Mouse (Mus musculus) liver, postnatal 0 days (tissue): Measurements from ENCODE around the gene Prr15. TPM values are rescaled to one million over a fixed set of nuclear protein-coding genes. Genes with fewer than 3 reads are reported as not detected.

Source experiments
- ATAC-seq: fragments of 200-750 bp; cut with Nextera tagmentation; 2 replicates; pipeline ENCODE4 v1.8.0; 2017; ENCODE audit warnings: mild to moderate bottlenecking, moderate library complexity
- DNase-seq: peaks from one replicate; pipeline ENCODE4 v3.0.0-alpha.2; 2016
- H3K27ac ChIP-seq: fragments of 300-500 bp; sonication (generic); 2 replicates; pipeline ENCODE4 v1.5.1; 2014; ENCODE audit warnings: antibody characterized with exemption, moderate library complexity, mild to moderate bottlenecking, low read depth
- H3K27me3 ChIP-seq: fragments of 300-500 bp; sonication (generic); 2 replicates; pipeline ENCODE4 v1.6.1; 2014; ENCODE audit warnings: low read length, control low read depth, mixed read lengths; ENCODE audit not compliant: insufficient read depth
- H3K36me3 ChIP-seq: fragments of 300-500 bp; sonication (generic); replicated peaks from 2 replicates; pipeline ENCODE4 v1.6.1; 2014; ENCODE audit warnings: mild to moderate bottlenecking, control low read depth, low read length, moderate library complexity, mixed read lengths; ENCODE audit not compliant: insufficient read depth
- H3K4me1 ChIP-seq: fragments of 300-500 bp; sonication (generic); 2 replicates; pipeline ENCODE4 v1.6.1; 2014; ENCODE audit warnings: antibody characterized with exemption, mild to moderate bottlenecking, control low read depth; ENCODE audit not compliant: insufficient read depth
- H3K4me2 ChIP-seq: fragments of 300-500 bp; sonication (generic); 2 replicates; pipeline ENCODE4 v1.6.1; 2014; ENCODE audit warnings: low read depth, mild to moderate bottlenecking, low read length, moderate library complexity, mixed read lengths
- H3K4me3 ChIP-seq: fragments of 300-500 bp; sonication (generic); 2 replicates; pipeline ENCODE4 v1.5.1; 2014; ENCODE audit warnings: low read depth, low read length
- H3K9ac ChIP-seq: fragments of 300-500 bp; sonication (generic); replicated peaks from 2 replicates; pipeline ENCODE4 v1.6.1; 2014; ENCODE audit warnings: mild to moderate bottlenecking, moderate library complexity
- H3K9me3 ChIP-seq: fragments of 300-500 bp; sonication (generic); 2 replicates; pipeline ENCODE4 v1.6.1; 2016; ENCODE audit warnings: mild to moderate bottlenecking, control low read depth, low read length, mixed read lengths
- CTCF ChIP-seq: sonication (generic); IDR thresholded peaks from 2 replicates; pipeline ENCODE4 v1.5.1; 2016; ENCODE audit warnings: antibody characterized with exemption, low read depth
- EP300 ChIP-seq: IDR thresholded peaks from 2 replicates; pipeline ENCODE4 v1.6.1; 2016; ENCODE audit warnings: antibody characterized with exemption, low read depth, mild to moderate bottlenecking
- WGBS: fragments of 180-500 bp; shearing (Covaris S2); extraction: QIAGEN DNeasy Blood & Tissue Kit; methylation state at CpG from one replicate; pipeline ENCODE4 v1.1.7; 2014; ENCODE audit not compliant: insufficient replicate concordance; 5-methylcytosine and 5-hydroxymethylcytosine counted together
- polyA plus RNA-seq: library from polyadenylated mRNA; unstranded; fragments of >200 nt; fragmentation: Nextera tagmentation; extraction: Ambion mirVana; gene quantifications from 2 replicates; pipeline ENCODE4 v1.2.1, GENCODE M21; 2015

Prr15 gene
- polyA plus RNA-seq, 1 experiment from 2014 or later = 0.81 TPM

DNA sequence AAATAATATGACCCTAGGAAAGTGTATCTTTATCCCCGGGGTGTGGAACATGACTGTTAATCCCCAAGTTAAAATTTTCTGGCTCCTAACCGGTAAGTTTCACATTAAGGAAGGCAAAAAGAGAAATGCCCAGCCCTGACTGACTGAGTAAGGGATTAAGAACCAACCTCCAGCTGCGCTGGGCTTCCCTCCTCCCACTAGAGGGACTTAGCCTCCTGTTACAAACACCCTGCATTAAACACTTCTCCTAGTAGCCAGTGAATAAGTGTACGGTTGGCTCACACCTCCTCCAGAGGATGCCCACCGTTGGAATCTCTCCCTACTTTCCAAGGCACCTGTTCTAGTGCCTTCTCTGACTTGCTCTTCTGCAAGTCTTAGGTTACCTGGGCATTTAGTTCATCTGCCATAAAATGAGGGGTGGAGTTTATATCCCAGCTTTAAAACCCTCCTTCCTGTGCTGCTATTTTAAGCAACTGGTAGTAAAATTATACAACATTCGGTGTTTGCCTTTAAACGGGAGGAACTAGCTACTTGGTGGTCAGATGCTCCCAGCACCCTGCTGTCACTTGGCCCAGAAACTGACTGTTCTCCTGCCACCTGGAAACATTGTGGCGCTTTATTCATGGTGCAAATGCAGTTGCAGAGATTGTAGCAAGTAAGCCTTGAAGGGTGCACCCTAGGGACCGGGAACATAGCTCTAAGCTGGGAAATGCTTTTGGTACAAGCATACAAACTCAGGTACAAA lies 8.2 kb downstream of the Prr15 start:
- TF ChIP-seq CTCF (no peak), EP300 (no peak)
- no peaks in the 10 kb centered on the region for H3K27me3 ChIP-seq
- no peaks in the 10 kb centered on the region for H3K36me3 ChIP-seq
- H3K4me3 ChIP-seq = no peak overlapping the region
- no peak overlapping the region for H3K9ac ChIP-seq
- DNase-seq (no peak), ATAC-seq (no peak)
- no peaks in the 10 kb centered on the region for H3K9me3 ChIP-seq
- no peaks in the 10 kb centered on the region; the same call in 1 of the 2 replicates for H3K4me1 ChIP-seq
- no peak overlapping the region for H3K4me2 ChIP-seq
- WGBS = 41% methylated on average over 9 of the region's 9 CpGs
- no peak overlapping the region for H3K27ac ChIP-seq

DNA sequence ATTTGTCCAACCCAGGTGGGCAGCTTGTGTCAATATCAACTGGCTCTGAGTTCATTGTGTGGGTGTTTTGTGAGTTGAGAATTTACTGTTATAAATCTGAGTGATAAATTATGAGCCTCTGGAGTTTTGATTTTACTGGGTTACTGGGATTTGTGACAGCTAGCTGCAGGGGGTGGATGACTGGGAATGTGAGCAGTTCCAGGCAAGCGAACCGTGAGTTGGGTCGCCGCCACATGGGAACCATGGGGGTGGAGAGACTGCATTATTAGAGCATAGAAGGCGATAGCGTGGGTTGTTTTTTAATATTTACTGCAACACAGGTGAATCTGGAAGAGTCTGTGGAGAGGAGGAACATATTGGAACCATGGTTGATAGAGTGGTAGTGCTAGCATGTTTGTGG lies 11.7 kb downstream of the Prr15 start:
- H3K36me3 ChIP-seq = no peaks in the 10 kb centered on the region
- H3K4me3 ChIP-seq = no peak overlapping the region
- TF ChIP-seq EP300 (no peak), CTCF (no peak)
- ATAC-seq = no peak
- no peaks in the 10 kb centered on the region for H3K9me3 ChIP-seq
- no peak for DNase-seq
- no peak overlapping the region for H3K4me2 ChIP-seq
- H3K4me1 ChIP-seq = no peaks in the 10 kb centered on the region; the same call in 1 of the 2 replicates
- no peak overlapping the region for H3K27ac ChIP-seq
- no peak overlapping the region for H3K9ac ChIP-seq
- WGBS = 84% methylated on average over 6 of the region's 6 CpGs
- H3K27me3 ChIP-seq = no peaks in the 10 kb centered on the region

DNA sequence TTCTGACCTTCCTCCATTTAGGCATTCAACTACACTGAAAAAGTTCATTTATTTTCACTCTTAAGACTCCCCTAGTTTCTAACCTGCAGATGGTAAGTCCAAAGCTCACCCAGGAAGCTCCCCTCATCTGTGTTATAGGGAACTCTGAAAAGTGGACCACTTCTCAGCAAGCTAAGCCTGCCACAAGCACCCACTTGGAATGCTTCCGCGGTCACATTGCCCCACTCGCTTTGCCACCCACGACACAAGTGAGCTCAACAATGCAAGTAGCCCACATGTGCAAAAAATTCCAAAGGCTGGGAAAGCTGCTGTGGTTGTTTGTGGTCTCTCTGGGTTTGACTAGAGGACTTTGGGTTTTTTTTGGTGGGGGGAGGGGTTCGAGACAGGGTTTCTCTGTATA lies 15.5 kb downstream of the Prr15 start:
- Histone ChIP-seq H3K4me1 (no peaks in the 10 kb centered on the region), H3K4me2 (no peak overlapping the region), H3K27me3 (no peaks in the 10 kb centered on the region), H3K9me3 (no peaks in the 10 kb centered on the region), H3K27ac (no peak overlapping the region), H3K36me3 (no peaks in the 10 kb centered on the region), H3K4me3 (no peak overlapping the region), H3K9ac (no peak overlapping the region)
- no peak for ATAC-seq
- 80% methylated on average over 5 of the region's 5 CpGs for WGBS
- no peak for DNase-seq
- no peak for TF ChIP-seq EP300
- no peak for TF ChIP-seq CTCF

DNA sequence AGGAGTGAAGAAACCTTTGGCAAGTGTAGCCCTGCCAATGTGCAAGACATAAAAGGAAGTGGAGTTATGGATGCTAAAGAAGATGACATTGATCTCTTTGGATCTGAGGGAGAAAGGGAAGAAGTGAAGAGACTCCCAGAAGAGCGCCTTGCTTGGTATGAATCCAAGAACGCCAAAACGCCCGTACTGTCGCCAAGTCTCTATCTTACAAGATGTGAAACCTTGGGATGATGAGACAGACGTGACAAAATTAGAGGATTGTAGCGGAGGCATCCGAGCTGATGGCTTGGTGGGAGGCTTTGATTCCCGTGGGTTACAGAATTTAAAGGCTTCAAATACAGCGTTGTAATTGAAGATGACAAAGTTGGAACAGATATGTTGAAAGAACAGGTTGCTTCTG lies 16.6 kb downstream of the Prr15 start:
- no peak overlapping the region for H3K4me3 ChIP-seq
- H3K9me3 ChIP-seq = no peaks in the 10 kb centered on the region
- no peaks in the 10 kb centered on the region for H3K27me3 ChIP-seq
- no peaks in the 10 kb centered on the region for H3K4me1 ChIP-seq
- 72% methylated on average over 10 of the region's 10 CpGs for WGBS
- no peak overlapping the region for H3K4me2 ChIP-seq
- ATAC-seq (no peak), DNase-seq (no peak)
- H3K9ac ChIP-seq = no peak overlapping the region
- no peak for TF ChIP-seq EP300
- no peak for TF ChIP-seq CTCF
- no peaks in the 10 kb centered on the region for H3K36me3 ChIP-seq
- H3K27ac ChIP-seq = no peak overlapping the region

DNA sequence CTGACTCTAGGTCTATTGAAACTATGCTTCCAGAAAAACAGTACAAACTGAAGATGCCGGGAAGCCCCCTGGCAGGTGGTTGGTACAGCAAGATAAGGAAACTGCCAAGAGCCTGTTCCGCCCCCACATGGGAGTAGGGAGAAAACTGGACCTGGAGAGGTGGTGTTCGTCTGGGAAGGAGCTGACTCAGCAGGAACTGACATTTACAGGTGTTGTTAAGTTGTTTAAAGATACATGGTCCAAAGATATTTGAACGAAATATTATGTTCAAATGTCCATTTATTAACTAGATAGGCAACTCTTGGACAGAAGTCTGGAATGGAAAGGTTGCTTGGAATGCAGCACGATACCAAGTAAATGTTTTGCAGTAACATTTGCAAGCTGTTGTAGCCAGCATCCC lies 26.2 kb downstream of the Prr15 start:
- WGBS = 71% methylated on average over 5 of the region's 5 CpGs
- no peaks in the 10 kb centered on the region for H3K36me3 ChIP-seq
- no peaks in the 10 kb centered on the region for H3K4me1 ChIP-seq
- DNase-seq (no peak), ATAC-seq (no peak)
- H3K4me2 ChIP-seq = no peak overlapping the region
- H3K27me3 ChIP-seq = no peaks in the 10 kb centered on the region
- H3K9ac ChIP-seq = no peak overlapping the region
- TF ChIP-seq EP300 (no peak), CTCF (no peak)
- no peaks in the 10 kb centered on the region for H3K9me3 ChIP-seq
- H3K27ac ChIP-seq = no peak overlapping the region
- no peak overlapping the region for H3K4me3 ChIP-seq

DNA sequence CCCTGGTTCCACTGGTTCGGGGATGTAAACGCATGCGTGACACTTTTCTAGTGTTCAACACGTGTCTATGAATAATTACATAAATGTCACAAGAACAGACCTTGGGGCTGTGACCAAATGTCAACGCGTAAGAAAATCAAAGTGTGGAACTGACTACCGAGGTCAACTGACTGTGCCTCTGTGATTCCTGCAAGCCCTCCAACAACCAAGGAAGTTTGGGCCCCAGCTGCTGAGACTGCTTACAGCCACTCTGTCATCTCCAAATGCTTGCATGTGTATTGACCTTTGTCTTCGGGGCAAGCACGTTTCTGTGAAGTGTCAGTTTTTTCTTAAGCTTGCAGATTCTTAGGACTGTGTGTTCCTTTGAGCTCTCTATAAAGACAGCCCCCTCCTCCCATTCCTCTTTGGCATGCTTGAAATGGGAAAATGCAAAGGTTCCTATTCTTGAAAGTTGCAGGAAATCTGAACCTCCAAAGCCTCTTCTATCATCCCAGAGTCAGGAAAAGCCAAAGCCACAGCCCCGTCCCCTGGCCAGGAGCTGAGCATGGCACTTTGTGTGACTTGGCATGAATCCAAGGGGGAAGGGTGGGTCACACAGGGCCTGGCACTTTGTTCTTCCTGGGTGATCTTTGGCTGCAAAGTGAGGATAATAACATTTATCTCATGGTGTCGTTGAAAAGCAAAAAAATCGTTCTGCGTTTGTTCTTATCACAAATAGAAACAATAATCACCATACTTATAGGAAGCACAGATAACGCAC lies 27.5 kb downstream of the Prr15 start:
- no peaks in the 10 kb centered on the region for H3K27me3 ChIP-seq
- H3K4me2 ChIP-seq = no peak overlapping the region
- H3K27ac ChIP-seq = no peak overlapping the region
- ATAC-seq (no peak), DNase-seq (no peak)
- H3K9me3 ChIP-seq = no peaks in the 10 kb centered on the region
- WGBS = 59% methylated on average over 14 of the region's 14 CpGs
- H3K4me1 ChIP-seq = no peaks in the 10 kb centered on the region
- no peak overlapping the region for H3K9ac ChIP-seq
- TF ChIP-seq EP300 = no peak
- TF ChIP-seq CTCF = no peak
- no peaks in the 10 kb centered on the region for H3K36me3 ChIP-seq
- H3K4me3 ChIP-seq = no peak overlapping the region
